Mouse (Mus musculus): ENCODE measurements around the gene Vcam1. TPM values are rescaled to one million over a fixed set of nuclear protein-coding genes. Genes with fewer than 3 reads are reported as not detected.

Gene Vcam1
- total and polyA plus RNA-seq, 3 experiments: 1.8 to 2.2 TPM; not detected in 1

- dilution Hi-C loops (cut with MboI; ENCODE audit: extremely low pct_ligation_motif_present, extremely low pct_unique_long_range_greater_than_20kb, low sequenced_read_pairs) (no loop called here), in situ Hi-C loops (cut with MboI; ENCODE audit: low pct_ligation_motif_present, low pct_unique_long_range_greater_than_20kb, low sequenced_read_pairs) (no loop called here)
- Histone ChIP-seq H3K79me2 (replicated peaks; ENCODE audit: control insufficient read depth, extremely low read depth, insufficient read depth, poor library complexity, severe bottlenecking) (no peaks in the 10 kb centered on the region), H3K4me3 (replicated peaks in 1 of 3; ENCODE audit: low read depth in 2 of 3, low read length in 2 of 3, poor library complexity in 1 of 3) (no peak overlapping the region), H3K27ac (ENCODE audit: insufficient read depth, low read depth) (no peak overlapping the region), H3K4me2 (ENCODE audit: insufficient read depth, low read depth, poor library complexity, severe bottlenecking) (peak overlapping the region; percentile 91; the same call in 1 of the 2 replicates), H3K9me3 (replicated peaks; ENCODE audit: low read length) (no peaks in the 10 kb centered on the region), H3K4me1 (ENCODE audit: control insufficient read depth in 1 of 2, insufficient read depth in 2 of 2) (peaks cover 0 to 44% of the 10 kb centered on the region in 2 experiments; a peak in 2 of 4 replicates), H3K36me3 (replicated peaks in 1 of 2; ENCODE audit: control insufficient read depth in 1 of 2, insufficient read depth in 1 of 2, low read length in 1 of 2) (no peaks in the 10 kb centered on the region), H3K27me3 (replicated peaks) (no peaks in the 10 kb centered on the region), H3K9ac (ENCODE audit: insufficient read depth, low read depth) (no peak overlapping the region)
- TF ChIP-seq ZNF384 (IDR thresholded peaks at IDR 0.05; ENCODE audit: low read depth, low read length) (peak; percentile 75), USF1 (IDR thresholded peaks at IDR 0.05; ENCODE audit: low read depth, low read length) (no peak)
- DNase-seq (ENCODE audit: extremely low read depth): no peak
Observed at GRCm38 (mm10) chr3:116128311-116129204, 930 bp downstream of the Vcam1 start.

GRCm38 (mm10) chr3:116127836-116128235, 1.7 kb downstream of the Vcam1 start:
- Histone ChIP-seq H3K36me3 (replicated peaks in 1 of 2; ENCODE audit: control insufficient read depth in 1 of 2, insufficient read depth in 1 of 2, low read length in 1 of 2) (no peaks in the 10 kb centered on the region), H3K9ac (ENCODE audit: insufficient read depth, low read depth) (no peak overlapping the region), H3K27ac (ENCODE audit: insufficient read depth, low read depth) (no peak overlapping the region), H3K4me3 (replicated peaks in 1 of 3; ENCODE audit: low read depth in 2 of 3, low read length in 2 of 3, poor library complexity in 1 of 3) (no peak overlapping the region), H3K9me3 (replicated peaks; ENCODE audit: low read length) (no peaks in the 10 kb centered on the region), H3K4me1 (ENCODE audit: control insufficient read depth in 1 of 2, insufficient read depth in 2 of 2) (peaks cover 0 to 38% of the 10 kb centered on the region in 2 experiments; a peak in 2 of 4 replicates), H3K79me2 (replicated peaks; ENCODE audit: control insufficient read depth, extremely low read depth, insufficient read depth, poor library complexity, severe bottlenecking) (no peaks in the 10 kb centered on the region), H3K27me3 (replicated peaks) (no peaks in the 10 kb centered on the region), H3K4me2 (ENCODE audit: insufficient read depth, low read depth, poor library complexity, severe bottlenecking) (no peak overlapping the region)
- DNase-seq (ENCODE audit: extremely low read depth): no peak
- no peak for TF ChIP-seq EP300 (IDR thresholded peaks at IDR 0.05; ENCODE audit: low read length)
- TF ChIP-seq ZMIZ1 (IDR thresholded peaks at IDR 0.05; ENCODE audit: low read depth, low read length): no peak
- TF ChIP-seq JUND (conservative IDR thresholded peaks at IDR 0.05; ENCODE audit: low read depth, low read length): no peak
- TF ChIP-seq RCOR1 (conservative IDR thresholded peaks at IDR 0.05; ENCODE audit: low read depth, low read length): no peak
- dilution Hi-C loops (cut with MboI; ENCODE audit: extremely low pct_ligation_motif_present, extremely low pct_unique_long_range_greater_than_20kb, low sequenced_read_pairs): no loop called here
- in situ Hi-C loops (cut with MboI; ENCODE audit: low pct_ligation_motif_present, low pct_unique_long_range_greater_than_20kb, low sequenced_read_pairs): no loop called here

- TF ChIP-seq NRF1 (IDR thresholded peaks at IDR 0.05; ENCODE audit: low read depth, low read length) (no peak), SIN3A (IDR thresholded peaks at IDR 0.05; ENCODE audit: low read length) (no peak), BHLHE40 (IDR thresholded peaks at IDR 0.05; ENCODE audit: low read depth, low read length) (no peak), ZC3H11A (IDR thresholded peaks at IDR 0.05; ENCODE audit: low read depth, low read length) (no peak), KAT2A (IDR thresholded peaks at IDR 0.05; ENCODE audit: insufficient replicate concordance, low read length) (no peak), PAX5 (IDR thresholded peaks at IDR 0.05; ENCODE audit: low read length) (no peak), UBTF (IDR thresholded peaks at IDR 0.05; ENCODE audit: low read depth, low read length) (no peak), MAZ (IDR thresholded peaks at IDR 0.05; ENCODE audit: low read depth, low read length) (no peak), CHD1 (IDR thresholded peaks at IDR 0.05; ENCODE audit: low read depth, low read length) (no peak), ETS1 (conservative IDR thresholded peaks at IDR 0.05; ENCODE audit: low read depth, low read length) (no peak), ZMIZ1 (IDR thresholded peaks at IDR 0.05; ENCODE audit: low read depth, low read length) (no peak), NELFE (IDR thresholded peaks at IDR 0.05; ENCODE audit: low read depth, low read length) (no peak), JUN (IDR thresholded peaks at IDR 0.05; ENCODE audit: insufficient read depth, low read depth, low read length) (no peak), MAFK (IDR thresholded peaks at IDR 0.05; ENCODE audit: insufficient replicate concordance, low read length) (no peak), RAD21 (IDR thresholded peaks at IDR 0.05; ENCODE audit: low read depth, low read length) (no peak), ZKSCAN1 (IDR thresholded peaks at IDR 0.05; ENCODE audit: borderline replicate concordance, low read depth, low read length) (no peak)
- Histone ChIP-seq H3K79me2 (replicated peaks; ENCODE audit: control insufficient read depth, extremely low read depth, insufficient read depth, poor library complexity, severe bottlenecking) (no peaks in the 10 kb centered on the region), H3K36me3 (replicated peaks in 1 of 2; ENCODE audit: control insufficient read depth in 1 of 2, insufficient read depth in 1 of 2, low read length in 1 of 2) (no peaks in the 10 kb centered on the region), H3K9me3 (replicated peaks; ENCODE audit: low read length) (no peaks in the 10 kb centered on the region), H3K27ac (ENCODE audit: insufficient read depth, low read depth) (no peak overlapping the region), H3K4me2 (ENCODE audit: insufficient read depth, low read depth, poor library complexity, severe bottlenecking) (no peak overlapping the region), H3K27me3 (replicated peaks) (no peaks in the 10 kb centered on the region), H3K4me3 (replicated peaks in 1 of 3; ENCODE audit: low read depth in 2 of 3, low read length in 2 of 3, poor library complexity in 1 of 3) (no peak overlapping the region), H3K9ac (ENCODE audit: insufficient read depth, low read depth) (no peak overlapping the region), H3K4me1 (ENCODE audit: control insufficient read depth in 1 of 2, insufficient read depth in 2 of 2) (peaks cover 0 to 39% of the 10 kb centered on the region in 2 experiments; a peak in 2 of 4 replicates)
- dilution Hi-C loops (cut with MboI; ENCODE audit: extremely low pct_ligation_motif_present, extremely low pct_unique_long_range_greater_than_20kb, low sequenced_read_pairs) (no loop called here), in situ Hi-C loops (cut with MboI; ENCODE audit: low pct_ligation_motif_present, low pct_unique_long_range_greater_than_20kb, low sequenced_read_pairs) (no loop called here)
- no peak for DNase-seq (ENCODE audit: extremely low read depth)
Observed at GRCm38 (mm10) chr3:116127281-116127680, 2.2 kb downstream of the Vcam1 start.
